Mouse (Mus musculus) frontal cortex, postnatal 25 days (tissue): Measurements from ENCODE around the gene Sema6c.
"Not testable (repeated sequence)": the region's sequence is repeated elsewhere in the genome, so short reads cannot be mapped to it uniquely, and the experiment has no call there.

Experiments used
- DNase-seq, 2 experiments: peaks; one replicate each; pipeline ENCODE4 v3.0.0; 2022; ENCODE audit warnings: low spot score in 2 of 2

Sema6c gene

GRCm38 (mm10) chr3:95159987-95160963, at the start of gene Sema6c:
TSS of gene Sema6c (plus strand) at chr3:95160457.
- DNase-seq, result peak; percentile 70 to 79

GRCm38 (mm10) chr3:95110911-95111726, 49.1 kb upstream of the Sema6c start, which contains the start of gene Vps72:
TSS of gene Vps72 (plus strand) at chr3:95111022.
- DNase-seq, result peak; percentile 87 to 88

GRCm38 (mm10) chr3:95112760-95113159, 47.5 kb upstream of the Sema6c start:
- no peak for DNase-seq

GRCm38 (mm10) chr3:95117751-95118150, 42.5 kb upstream of the Sema6c start:
- DNase-seq, result no peak

- DNase-seq, result no peak
Measured at GRCm38 (mm10) chr3:95121580-95121979, 38.7 kb upstream of the Sema6c start.

- DNase-seq, result no peak
Measured at GRCm38 (mm10) chr3:95124246-95124645, 36.0 kb upstream of the Sema6c start, which contains the start of gene Tmod4. TSS of gene Tmod4 (plus strand) at chr3:95124476.

GRCm38 (mm10) chr3:95124972-95125371, 35.3 kb upstream of the Sema6c start:
- DNase-seq, result no peak

GRCm38 (mm10) chr3:95129226-95129651, 31.0 kb upstream of the Sema6c start:
- no peak for DNase-seq

- no peak for DNase-seq
Measured at GRCm38 (mm10) chr3:95130081-95130480, 30.2 kb upstream of the Sema6c start.

- not testable (repeated sequence) for DNase-seq
Measured at GRCm38 (mm10) chr3:95132389-95132788, 27.9 kb upstream of the Sema6c start.

- DNase-seq, result no peak
Measured at GRCm38 (mm10) chr3:95133176-95133575, 27.1 kb upstream of the Sema6c start.

- DNase-seq, result peak; percentile 70 to 82
Measured at GRCm38 (mm10) chr3:95133680-95134101, 26.6 kb upstream of the Sema6c start, which contains the start of the genes Scnm1 and Lysmd1. TSS of gene Scnm1 (minus strand) at chr3:95134011. TSS of gene Lysmd1 (plus strand) at chr3:95134088.

GRCm38 (mm10) chr3:95134133-95134532, 26.1 kb upstream of the Sema6c start:
- not testable (repeated sequence) for DNase-seq

GRCm38 (mm10) chr3:95135023-95135422, 25.2 kb upstream of the Sema6c start:
- DNase-seq, result no peak

GRCm38 (mm10) chr3:95135433-95136052, 24.7 kb upstream of the Sema6c start:
- DNase-seq, result no peak

GRCm38 (mm10) chr3:95136336-95136735, 23.9 kb upstream of the Sema6c start:
- DNase-seq, result no peak

- no peak for DNase-seq
Measured at GRCm38 (mm10) chr3:95139586-95140288, 20.5 kb upstream of the Sema6c start.

- no peak for DNase-seq
Measured at GRCm38 (mm10) chr3:95140289-95140595, 20.0 kb upstream of the Sema6c start.

- DNase-seq, result no peak
Measured at GRCm38 (mm10) chr3:95140795-95141194, 19.5 kb upstream of the Sema6c start.

GRCm38 (mm10) chr3:95141474-95141873, 18.8 kb upstream of the Sema6c start:
- DNase-seq, result no peak
